Mouse (Mus musculus): ENCODE measurements at regions not wholly inside any gene's neighbourhood (a gene's known extent, or its start where the extent isn't known, plus 50 kb on each side); places are given as distances from the start of the nearest gene placed in this dataset.

DNA sequence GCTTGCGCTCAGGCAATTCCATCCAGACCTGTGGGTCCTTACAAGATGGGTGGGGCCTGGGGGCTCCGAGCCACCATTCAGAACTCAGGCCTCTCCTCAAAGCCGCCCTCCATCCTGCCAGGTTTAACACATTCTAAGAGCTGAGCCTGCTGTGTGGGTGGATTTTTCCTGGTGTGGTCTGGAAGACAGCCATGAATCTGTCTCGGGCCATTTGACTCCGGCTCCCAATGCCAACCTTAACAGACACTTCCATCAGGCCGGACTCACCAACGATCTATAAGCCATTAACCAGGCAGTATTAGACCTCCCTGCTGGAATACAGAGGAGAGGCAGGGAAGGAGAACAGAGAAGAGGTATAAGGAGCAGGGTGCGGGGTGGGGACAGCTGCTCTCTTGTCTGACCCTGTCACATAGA, 288.9 kb upstream of the Rpl38 start:
- Histone ChIP-seq H3K4me2 (ENCODE audit: low read depth, low read length, severe bottlenecking) (no peak overlapping the region), H3K9me3 (ENCODE audit: control insufficient read depth, low read length) (no peaks in the 10 kb centered on the region), H3K4me3 (ENCODE audit: low read depth, low read length) (no peak overlapping the region), H3K9ac (ENCODE audit: low read length) (no peak overlapping the region), H3K4me1 (replicated peaks; ENCODE audit: control insufficient read depth, insufficient read depth, low read length) (no peaks in the 10 kb centered on the region), H3K27me3 (ENCODE audit: control insufficient read depth, insufficient read depth, low read length) (no peaks in the 10 kb centered on the region), H3K27ac (ENCODE audit: low read depth, low read length) (no peak overlapping the region), H3K36me3 (ENCODE audit: control insufficient read depth, insufficient read depth, low read length) (no peaks in the 10 kb centered on the region)
- ATAC-seq (replicated peaks; ENCODE audit: low FRiP score) (no peak), DNase-seq (ENCODE audit: low spot score) (no peak)
- WGBS = 83% methylated on average over 8 of the region's 8 CpGs

DNA sequence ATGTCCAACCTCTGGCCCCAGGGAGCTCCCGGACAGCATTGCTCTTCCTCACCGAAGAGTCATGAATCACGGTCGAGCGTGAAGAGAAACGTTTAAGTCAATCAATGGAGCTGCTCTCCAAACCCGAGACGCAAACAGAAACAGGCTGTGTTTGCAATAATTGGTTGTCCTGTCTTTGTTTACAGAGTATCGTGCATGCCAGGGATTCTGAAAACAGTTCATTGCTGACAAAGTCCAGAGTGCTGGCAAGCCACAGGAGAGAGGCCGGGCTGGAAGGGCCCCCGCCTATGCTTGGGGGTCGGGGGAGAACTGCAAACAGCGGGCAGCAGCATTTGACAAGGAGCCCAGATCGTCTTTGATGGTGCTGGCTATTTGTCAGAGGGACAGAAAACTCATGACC, 292.4 kb upstream of the Rpl38 start:
- 74% methylated on average over 14 of the region's 14 CpGs for WGBS
- DNase-seq (ENCODE audit: low spot score) (no peak), ATAC-seq (replicated peaks; ENCODE audit: low FRiP score) (no peak)
- Histone ChIP-seq H3K4me2 (ENCODE audit: low read depth, low read length, severe bottlenecking) (no peak overlapping the region), H3K27ac (ENCODE audit: low read depth, low read length) (no peak overlapping the region), H3K27me3 (ENCODE audit: control insufficient read depth, insufficient read depth, low read length) (no peaks in the 10 kb centered on the region), H3K9me3 (ENCODE audit: control insufficient read depth, low read length) (no peaks in the 10 kb centered on the region), H3K4me1 (replicated peaks; ENCODE audit: control insufficient read depth, insufficient read depth, low read length) (no peaks in the 10 kb centered on the region), H3K36me3 (ENCODE audit: control insufficient read depth, insufficient read depth, low read length) (no peaks in the 10 kb centered on the region), H3K9ac (ENCODE audit: low read length) (no peak overlapping the region), H3K4me3 (ENCODE audit: low read depth, low read length) (no peak overlapping the region)

DNA sequence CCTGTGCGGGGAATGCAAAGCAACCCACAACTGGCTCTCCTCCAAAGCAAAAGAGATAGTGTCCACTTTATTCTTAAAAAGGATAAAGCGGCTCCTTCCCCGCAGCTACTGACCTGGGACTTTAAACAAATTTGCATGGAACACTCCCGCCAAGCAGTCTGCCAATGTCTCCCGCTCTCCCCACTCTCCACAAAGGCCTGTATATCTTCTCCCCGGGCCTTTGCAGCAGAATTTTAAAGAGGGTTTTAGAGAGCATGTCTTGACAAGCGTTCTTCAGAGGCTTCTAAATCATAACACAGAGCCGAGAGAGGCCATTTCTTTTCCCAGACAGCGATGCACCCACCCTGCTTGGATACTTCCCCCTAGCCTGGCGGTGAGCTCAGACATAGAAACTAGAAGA, 297.6 kb upstream of the Rpl38 start:
- ATAC-seq (replicated peaks; ENCODE audit: low FRiP score) (no peak), DNase-seq (ENCODE audit: low spot score) (no peak)
- H3K27me3 ChIP-seq (ENCODE audit: control insufficient read depth, insufficient read depth, low read length) = no peaks in the 10 kb centered on the region
- H3K4me1 ChIP-seq (replicated peaks; ENCODE audit: control insufficient read depth, insufficient read depth, low read length) = no peaks in the 10 kb centered on the region
- H3K36me3 ChIP-seq (ENCODE audit: control insufficient read depth, insufficient read depth, low read length) = no peaks in the 10 kb centered on the region
- H3K4me3 ChIP-seq (ENCODE audit: low read depth, low read length) = no peak overlapping the region
- no peaks in the 10 kb centered on the region for H3K9me3 ChIP-seq (ENCODE audit: control insufficient read depth, low read length)
- WGBS = 57% methylated on average over 10 of the region's 10 CpGs
- H3K4me2 ChIP-seq (ENCODE audit: low read depth, low read length, severe bottlenecking) = no peak overlapping the region
- H3K9ac ChIP-seq (ENCODE audit: low read length) = no peak overlapping the region
- H3K27ac ChIP-seq (ENCODE audit: low read depth, low read length) = no peak overlapping the region

DNA sequence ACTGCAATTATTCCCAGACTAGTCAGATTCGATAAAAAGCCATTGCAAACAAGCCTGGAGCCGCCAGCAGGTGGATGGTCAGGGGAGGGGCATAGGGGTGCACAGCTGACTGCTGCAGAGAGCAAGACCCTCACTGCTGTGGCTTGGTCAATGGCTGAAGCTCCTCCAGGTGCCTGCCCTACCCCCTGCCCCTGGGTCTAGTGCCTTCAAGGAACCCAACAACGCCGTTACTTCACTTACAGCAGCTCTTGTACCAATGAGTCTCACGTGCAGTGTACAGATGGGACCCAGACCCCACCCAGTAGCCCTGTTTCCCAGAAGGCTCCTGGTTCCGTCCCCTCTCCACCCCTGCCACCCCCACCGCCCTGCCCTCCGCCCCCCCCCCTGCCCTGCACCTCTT, 300.5 kb upstream of the Rpl38 start:
- no peak overlapping the region for H3K4me2 ChIP-seq (ENCODE audit: low read depth, low read length, severe bottlenecking)
- H3K4me3 ChIP-seq (ENCODE audit: low read depth, low read length) = no peak overlapping the region
- no peak overlapping the region for H3K9ac ChIP-seq (ENCODE audit: low read length)
- H3K4me1 ChIP-seq (replicated peaks; ENCODE audit: control insufficient read depth, insufficient read depth, low read length) = no peaks in the 10 kb centered on the region
- no peak for ATAC-seq (replicated peaks; ENCODE audit: low FRiP score)
- no peak overlapping the region for H3K27ac ChIP-seq (ENCODE audit: low read depth, low read length)
- H3K36me3 ChIP-seq (ENCODE audit: control insufficient read depth, insufficient read depth, low read length) = no peaks in the 10 kb centered on the region
- 86% methylated on average over 8 of the region's 8 CpGs for WGBS
- no peak for DNase-seq (ENCODE audit: low spot score)
- H3K9me3 ChIP-seq (ENCODE audit: control insufficient read depth, low read length) = no peaks in the 10 kb centered on the region
- H3K27me3 ChIP-seq (ENCODE audit: control insufficient read depth, insufficient read depth, low read length) = no peaks in the 10 kb centered on the region

DNA sequence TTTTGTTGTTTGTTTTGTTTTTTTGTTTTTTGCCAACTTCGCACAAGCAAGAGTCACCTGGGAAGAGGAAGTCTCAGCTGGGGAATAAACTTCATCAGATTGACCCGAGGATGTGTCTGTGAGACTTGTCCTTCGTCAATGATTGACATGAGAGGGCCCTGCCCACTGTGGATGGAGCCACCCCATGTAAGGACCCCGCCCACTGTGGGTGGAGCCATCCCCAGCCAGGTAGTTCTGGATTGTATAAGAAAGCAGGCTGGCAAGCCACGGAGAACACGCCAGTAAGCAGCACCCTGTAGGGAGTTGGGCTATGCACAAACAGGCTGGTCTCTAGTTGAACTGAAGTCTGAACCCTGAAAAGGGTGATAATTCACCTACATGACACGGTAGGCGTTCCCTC, 294.1 kb upstream of the Sdk2 start:
- no peak overlapping the region for H3K4me2 ChIP-seq (ENCODE audit: low read depth, low read length, severe bottlenecking)
- WGBS = 84% methylated on average over 8 of the region's 8 CpGs
- ATAC-seq (replicated peaks; ENCODE audit: low FRiP score) (no peak), DNase-seq (ENCODE audit: low spot score) (no peak)
- H3K4me1 ChIP-seq (replicated peaks; ENCODE audit: control insufficient read depth, insufficient read depth, low read length) = no peaks in the 10 kb centered on the region
- H3K9ac ChIP-seq (ENCODE audit: low read length) = no peak overlapping the region
- H3K4me3 ChIP-seq (ENCODE audit: low read depth, low read length) = no peak overlapping the region
- H3K27me3 ChIP-seq (ENCODE audit: control insufficient read depth, insufficient read depth, low read length) = no peaks in the 10 kb centered on the region
- no peaks in the 10 kb centered on the region; the same call in 1 of the 2 replicates for H3K9me3 ChIP-seq (ENCODE audit: control insufficient read depth, low read length)
- H3K27ac ChIP-seq (ENCODE audit: low read depth, low read length) = no peak overlapping the region
- no peaks in the 10 kb centered on the region for H3K36me3 ChIP-seq (ENCODE audit: control insufficient read depth, insufficient read depth, low read length)

DNA sequence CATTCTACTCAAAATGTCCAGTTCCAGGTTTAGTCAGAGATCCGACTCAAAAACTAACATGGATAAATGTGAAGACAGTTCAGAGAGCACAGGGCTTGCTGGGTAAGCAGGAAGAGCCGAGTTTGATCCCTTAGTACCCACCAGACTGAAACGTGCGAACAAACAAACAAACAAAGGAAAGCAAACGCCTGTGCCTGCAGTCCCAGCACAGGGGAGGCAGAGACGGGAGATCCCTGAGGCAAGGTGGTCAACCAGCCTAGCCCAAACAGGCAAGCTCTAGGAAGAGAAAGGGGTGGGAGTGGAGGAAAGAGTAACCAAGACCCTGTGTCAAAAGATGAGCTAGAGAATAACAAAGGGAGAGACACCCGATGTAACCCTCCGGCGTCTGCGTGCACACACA, 293.5 kb upstream of the Sdk2 start:
- DNase-seq (ENCODE audit: low spot score) (no peak), ATAC-seq (replicated peaks; ENCODE audit: low FRiP score) (no peak)
- H3K9me3 ChIP-seq (ENCODE audit: control insufficient read depth, low read length) = no peaks in the 10 kb centered on the region; the same call in 1 of the 2 replicates
- H3K9ac ChIP-seq (ENCODE audit: low read length) = no peak overlapping the region
- no peaks in the 10 kb centered on the region for H3K36me3 ChIP-seq (ENCODE audit: control insufficient read depth, insufficient read depth, low read length)
- H3K27me3 ChIP-seq (ENCODE audit: control insufficient read depth, insufficient read depth, low read length) = no peaks in the 10 kb centered on the region
- H3K27ac ChIP-seq (ENCODE audit: low read depth, low read length) = no peak overlapping the region
- 91% methylated on average over 10 of the region's 10 CpGs for WGBS
- H3K4me3 ChIP-seq (ENCODE audit: low read depth, low read length) = no peak overlapping the region
- H3K4me1 ChIP-seq (replicated peaks; ENCODE audit: control insufficient read depth, insufficient read depth, low read length) = no peaks in the 10 kb centered on the region
- H3K4me2 ChIP-seq (ENCODE audit: low read depth, low read length, severe bottlenecking) = no peak overlapping the region

DNA sequence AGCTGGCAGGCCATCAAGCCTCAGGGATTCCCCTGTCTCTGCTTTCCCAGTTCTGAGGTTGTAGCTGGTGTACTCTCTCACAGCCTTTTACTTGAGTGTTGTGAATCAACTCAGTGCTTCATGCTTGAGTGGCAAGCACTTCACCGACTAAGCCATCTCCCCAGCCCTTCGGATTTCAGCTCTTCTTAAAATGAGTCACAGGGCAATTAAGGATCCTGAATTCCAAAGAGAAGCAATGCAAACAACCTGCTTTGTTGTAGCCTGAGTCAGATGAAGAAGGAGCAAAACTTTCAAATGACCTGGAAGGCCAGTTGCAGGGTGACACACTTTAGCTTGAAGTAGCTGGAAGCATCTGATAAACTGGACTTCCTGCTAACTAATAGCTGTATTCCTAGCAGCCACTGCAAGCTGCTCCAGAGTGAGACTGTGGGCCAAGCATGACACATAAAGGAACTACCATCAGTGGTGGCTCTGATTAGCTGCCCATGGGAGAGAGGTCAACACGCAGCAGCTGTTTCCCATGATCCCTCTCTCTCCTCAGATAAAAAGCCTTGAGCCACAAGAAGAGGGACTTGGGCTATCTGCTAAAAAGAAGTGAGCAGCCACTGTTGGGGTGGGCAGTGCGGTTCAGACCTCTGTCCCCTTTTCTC, 285.4 kb upstream of the Sdk2 start:
- Histone ChIP-seq H3K9ac (ENCODE audit: low read length) (no peak overlapping the region), H3K9me3 (ENCODE audit: control insufficient read depth, low read length) (no peaks in the 10 kb centered on the region), H3K4me1 (replicated peaks; ENCODE audit: control insufficient read depth, insufficient read depth, low read length) (no peaks in the 10 kb centered on the region), H3K27ac (ENCODE audit: low read depth, low read length) (no peak overlapping the region), H3K27me3 (ENCODE audit: control insufficient read depth, insufficient read depth, low read length) (no peaks in the 10 kb centered on the region), H3K4me3 (ENCODE audit: low read depth, low read length) (no peak overlapping the region), H3K36me3 (ENCODE audit: control insufficient read depth, insufficient read depth, low read length) (no peaks in the 10 kb centered on the region), H3K4me2 (ENCODE audit: low read depth, low read length, severe bottlenecking) (no peak overlapping the region)
- 43% methylated on average over 4 of the region's 4 CpGs for WGBS
- DNase-seq (ENCODE audit: low spot score) = no peak
- ATAC-seq (replicated peaks; ENCODE audit: low FRiP score) = no peak

DNA sequence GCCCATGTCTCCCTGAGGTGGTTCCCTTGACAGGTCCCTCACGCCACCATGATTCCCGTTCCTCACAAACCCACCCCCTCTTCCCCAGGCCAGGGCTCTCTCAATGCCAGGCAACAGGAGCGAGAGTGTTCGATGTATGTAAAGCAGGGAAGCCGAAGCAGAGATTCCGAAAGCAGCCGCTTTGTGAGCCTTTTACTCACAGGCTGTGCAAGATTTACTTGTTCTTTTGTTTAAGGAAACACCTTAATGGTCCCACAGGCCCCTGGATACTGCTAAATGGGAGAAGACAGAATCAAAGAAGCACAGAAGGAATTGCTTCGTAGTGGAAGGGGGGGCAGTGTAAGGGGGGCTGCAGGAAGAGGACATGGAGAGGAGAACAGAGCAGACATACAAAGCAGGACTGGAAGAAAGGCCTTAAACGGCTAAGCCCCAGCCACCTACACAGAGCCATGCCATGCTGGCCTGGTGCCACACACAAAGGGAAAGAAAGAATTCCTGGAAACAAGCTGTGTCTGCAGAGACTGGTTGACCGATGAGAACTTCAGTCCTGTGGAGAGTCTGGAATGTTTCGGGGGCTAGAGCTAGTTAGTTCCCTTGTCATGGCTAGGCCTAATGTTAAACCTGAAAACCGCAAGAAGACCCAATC, 270.1 kb upstream of the Sdk2 start:
- no peaks in the 10 kb centered on the region for H3K36me3 ChIP-seq (ENCODE audit: control insufficient read depth, insufficient read depth, low read length)
- peak overlapping the region; percentile 28; the same call in 1 of the 2 replicates for H3K27ac ChIP-seq (ENCODE audit: low read depth, low read length)
- no peak for DNase-seq (ENCODE audit: low spot score)
- WGBS = 37% methylated on average over 12 of the region's 12 CpGs
- H3K9me3 ChIP-seq (ENCODE audit: control insufficient read depth, low read length) = no peaks in the 10 kb centered on the region
- H3K4me2 ChIP-seq (ENCODE audit: low read depth, low read length, severe bottlenecking) = no peak overlapping the region
- peaks cover 18% of the 10 kb centered on the region for H3K4me1 ChIP-seq (replicated peaks; ENCODE audit: control insufficient read depth, insufficient read depth, low read length)
- H3K9ac ChIP-seq (ENCODE audit: low read length) = peak overlapping the region; percentile 33
- no peaks in the 10 kb centered on the region for H3K27me3 ChIP-seq (ENCODE audit: control insufficient read depth, insufficient read depth, low read length)
- ATAC-seq (replicated peaks; ENCODE audit: low FRiP score) = peak; percentile 64; the same call in 1 of the 2 replicates
- H3K4me3 ChIP-seq (ENCODE audit: low read depth, low read length) = no peak overlapping the region

Measured in forebrain, embryonic 11.5 days (tissue).